Mouse (Mus musculus): Measurements from ENCODE around the gene Zfp109.
A peak's percentile ranks its signal among the peaks of the same experiment; 100 is the strongest.

Gene Zfp109

DNA sequence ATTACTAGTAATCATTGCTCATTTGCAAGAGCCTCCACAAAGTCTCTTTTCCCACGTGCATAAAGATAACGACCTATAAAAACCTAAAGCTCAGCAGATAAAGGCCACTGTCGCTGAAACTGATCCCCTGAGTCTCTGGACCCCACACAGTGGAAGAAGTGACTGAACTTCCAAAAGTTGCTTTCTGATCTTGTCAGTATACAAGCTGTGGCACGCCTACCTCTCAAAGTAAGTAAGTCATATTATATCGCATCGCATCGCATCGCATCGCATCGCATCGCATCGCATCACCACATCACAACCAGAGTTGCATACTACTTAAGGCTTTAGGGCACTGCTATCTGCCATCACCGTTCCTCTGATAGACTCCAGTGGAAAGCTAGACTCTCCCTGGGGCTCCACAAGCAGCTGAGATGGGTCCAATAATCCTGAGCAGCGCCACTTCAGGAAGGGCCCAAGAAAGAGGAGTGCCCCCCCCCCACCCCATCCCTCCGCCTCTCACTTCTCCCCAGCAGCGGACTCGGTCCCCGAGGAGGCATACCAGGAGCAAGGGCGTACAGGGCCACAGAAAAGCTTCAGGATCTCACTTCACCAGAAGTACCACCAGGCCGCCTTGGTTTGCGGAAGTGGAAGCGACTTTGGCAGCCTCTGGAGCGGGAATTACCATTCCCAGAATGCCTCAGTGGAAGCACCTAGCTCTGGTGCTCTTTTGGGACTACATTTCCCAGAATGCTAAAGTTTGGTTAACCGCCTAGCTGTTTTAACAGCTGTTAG lies 29.7 kb downstream of the Zfp109 start:
- DNase-seq = peak; percentile 80

DNA sequence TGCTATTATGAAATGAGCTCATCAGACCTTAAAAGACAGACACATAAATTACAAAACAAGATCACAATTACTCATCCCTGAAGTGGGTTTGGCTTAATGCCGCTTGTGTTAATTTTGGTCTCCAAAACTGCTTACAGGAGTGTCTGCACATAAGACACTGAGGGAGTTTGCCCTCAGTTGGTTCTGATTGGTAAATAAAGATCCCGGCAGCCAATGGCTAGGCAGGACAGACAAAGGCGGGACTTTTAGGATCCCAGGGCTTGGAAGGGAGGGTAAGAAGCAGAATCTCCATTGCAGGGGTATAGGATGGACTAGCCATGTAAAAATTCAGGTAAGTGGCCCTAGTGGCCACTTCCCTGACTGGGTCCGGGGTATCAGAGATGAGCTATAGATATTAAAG lies 40.4 kb downstream of the Zfp109 start:
- DNase-seq = no peak

DNA sequence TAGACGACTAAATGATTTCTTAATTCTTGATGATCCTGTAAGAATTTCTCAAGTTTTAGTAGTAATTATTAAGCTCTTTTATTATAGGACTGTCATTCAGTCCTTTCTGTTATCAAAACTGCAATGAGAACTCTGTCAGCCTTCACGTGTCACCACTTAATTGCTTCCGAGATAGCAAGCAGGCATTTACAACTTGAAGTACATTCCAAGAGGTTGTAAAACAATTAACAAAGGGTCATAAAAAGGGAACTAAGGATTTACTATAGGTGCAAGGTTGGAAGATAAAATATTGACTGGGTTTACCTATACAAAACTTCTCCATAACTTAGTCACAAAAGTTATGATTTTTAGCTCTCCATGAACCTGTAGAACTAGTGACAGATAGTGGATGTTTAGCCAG lies 44.2 kb downstream of the Zfp109 start:
- DNase-seq = no peak

- DNase-seq = no peak
These were observed 46.0 kb downstream of the Zfp109 start for GRCm38 (mm10) chr7:24191361-24191760.

DNA sequence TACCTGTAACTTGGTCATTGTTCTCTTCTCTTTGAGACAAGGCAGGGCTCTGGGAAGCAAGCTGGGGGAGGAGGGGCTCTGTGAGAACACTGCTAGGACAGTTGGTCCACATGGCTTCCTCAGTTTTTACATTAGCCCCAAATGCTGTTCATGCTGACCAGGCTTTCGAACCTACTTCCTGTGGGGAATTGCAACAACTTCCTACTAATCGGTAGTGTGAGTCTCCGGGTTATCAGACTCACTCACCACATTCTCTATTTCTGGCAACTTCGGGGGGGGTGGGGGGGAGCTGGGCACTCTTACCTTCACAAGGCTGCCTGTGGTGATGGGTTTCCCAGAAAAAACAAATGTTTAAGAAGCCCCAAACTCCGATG lies 47.8 kb downstream of the Zfp109 start:
- DNase-seq = no peak

- no peak for DNase-seq
These were observed 48.3 kb downstream of the Zfp109 start for GRCm38 (mm10) chr7:24188901-24189570.

DNA sequence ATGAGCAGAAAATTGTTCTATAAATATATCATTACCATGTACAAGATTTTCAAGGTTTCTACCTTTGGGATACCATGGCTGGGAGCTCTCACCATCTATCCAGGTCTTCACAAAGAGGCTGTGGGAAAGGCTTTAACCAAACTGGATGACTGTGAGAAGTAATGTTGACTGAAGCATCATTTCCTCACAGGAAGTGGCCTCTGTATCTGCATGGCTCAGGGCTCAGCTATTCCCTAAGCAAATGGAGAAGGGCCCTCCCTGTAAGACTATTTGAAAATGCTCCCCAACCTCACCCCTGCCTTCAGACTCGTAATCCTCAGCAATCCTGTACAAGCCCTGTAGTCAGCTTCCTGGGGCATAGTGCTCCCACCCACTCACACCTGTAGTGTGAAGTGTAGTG lies 49.7 kb downstream of the Zfp109 start:
- DNase-seq = no peak
